Mouse (Mus musculus) adrenal gland, postnatal 4 days (tissue): Measurements from ENCODE around the gene Tacc3. TPM values are rescaled to one million over a fixed set of nuclear protein-coding genes. Genes with fewer than 3 reads are reported as not detected.

Experiments
- DNase-seq, 2 experiments: peaks; one replicate each; pipeline ENCODE4 v3.0.0; 2021 to 2022; ENCODE audit warnings: low spot score in 2 of 2, mixed read lengths in 2 of 2
- total RNA-seq, 2 experiments: library from RNA; stranded (reverse); gene quantifications; 2 replicates each; pipeline ENCODE4 v1.2.3; 2021

Tacc3 gene
- total RNA-seq, 2 experiments from 2014 or later, result 47.4 to 49.1 TPM

DNA sequence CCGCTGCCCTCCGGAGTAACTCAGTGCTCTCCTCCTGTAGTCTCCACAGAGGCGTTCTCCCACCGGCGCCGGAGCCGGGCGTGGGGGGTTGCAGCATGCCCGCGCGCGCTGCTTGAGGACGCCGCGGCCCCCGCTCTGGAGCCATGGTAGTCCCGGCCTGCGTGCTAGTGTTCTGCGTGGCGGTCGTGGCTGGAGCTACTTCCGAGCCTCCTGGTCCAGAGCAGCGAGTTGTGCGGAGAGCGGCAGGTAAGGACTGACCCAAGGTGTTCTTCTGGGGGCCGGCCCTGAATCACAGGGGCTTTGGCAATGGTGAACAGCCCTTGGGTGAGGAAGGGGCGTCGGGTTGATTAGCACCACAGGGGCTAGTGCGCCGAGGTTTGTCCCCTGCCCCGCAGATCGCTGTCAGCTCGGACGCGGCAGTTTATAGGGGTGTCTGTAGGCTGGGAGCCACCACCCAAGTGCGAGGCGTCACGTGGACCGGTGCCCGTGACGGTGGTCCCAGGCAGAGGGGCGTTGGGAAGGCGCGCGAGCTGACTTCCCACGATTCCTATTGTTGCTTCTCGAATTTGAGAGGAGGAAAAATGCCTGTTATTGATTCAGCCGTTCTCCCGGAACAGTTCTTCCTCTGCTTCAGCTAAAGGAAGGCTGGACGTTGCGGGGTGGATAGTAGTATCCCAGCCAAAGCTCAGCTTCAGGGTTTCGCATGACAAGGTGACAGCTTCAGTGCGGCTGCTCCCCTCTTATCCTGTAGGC lies 64.5 kb downstream of the Tacc3 start:
- DNase-seq, result no peak

DNA sequence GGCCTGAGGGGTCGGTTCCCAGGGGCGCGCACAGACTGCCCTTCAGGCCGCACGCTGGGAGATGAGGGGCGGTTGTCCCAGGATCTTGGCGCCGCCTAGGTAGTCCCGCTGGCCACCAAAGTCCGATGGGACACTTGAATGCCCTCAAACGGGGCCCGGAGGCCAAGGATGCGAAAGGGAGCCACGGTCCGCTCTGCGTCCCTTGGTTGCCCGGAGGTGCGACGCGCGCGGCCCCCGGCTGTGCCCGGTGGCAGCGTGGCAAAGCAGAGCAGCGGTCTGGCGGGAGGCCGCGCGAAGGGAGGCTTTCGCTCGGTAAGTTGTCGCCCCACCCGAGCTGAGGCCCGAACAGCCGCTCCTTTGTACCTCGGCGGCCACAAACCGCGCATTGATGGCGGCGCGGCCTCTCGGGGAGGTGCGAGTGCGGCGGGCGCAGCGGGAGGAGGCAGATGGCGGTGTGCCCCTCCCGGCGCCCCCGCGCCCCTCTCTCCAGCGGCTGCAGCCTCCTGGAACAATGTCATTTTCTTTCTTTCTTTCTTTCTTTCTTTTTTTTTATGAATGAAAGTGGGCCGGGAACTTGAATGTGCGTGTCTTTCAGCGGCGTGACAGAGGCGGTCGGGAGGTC lies 65.2 kb downstream of the Tacc3 start:
- DNase-seq, result no peak

DNA sequence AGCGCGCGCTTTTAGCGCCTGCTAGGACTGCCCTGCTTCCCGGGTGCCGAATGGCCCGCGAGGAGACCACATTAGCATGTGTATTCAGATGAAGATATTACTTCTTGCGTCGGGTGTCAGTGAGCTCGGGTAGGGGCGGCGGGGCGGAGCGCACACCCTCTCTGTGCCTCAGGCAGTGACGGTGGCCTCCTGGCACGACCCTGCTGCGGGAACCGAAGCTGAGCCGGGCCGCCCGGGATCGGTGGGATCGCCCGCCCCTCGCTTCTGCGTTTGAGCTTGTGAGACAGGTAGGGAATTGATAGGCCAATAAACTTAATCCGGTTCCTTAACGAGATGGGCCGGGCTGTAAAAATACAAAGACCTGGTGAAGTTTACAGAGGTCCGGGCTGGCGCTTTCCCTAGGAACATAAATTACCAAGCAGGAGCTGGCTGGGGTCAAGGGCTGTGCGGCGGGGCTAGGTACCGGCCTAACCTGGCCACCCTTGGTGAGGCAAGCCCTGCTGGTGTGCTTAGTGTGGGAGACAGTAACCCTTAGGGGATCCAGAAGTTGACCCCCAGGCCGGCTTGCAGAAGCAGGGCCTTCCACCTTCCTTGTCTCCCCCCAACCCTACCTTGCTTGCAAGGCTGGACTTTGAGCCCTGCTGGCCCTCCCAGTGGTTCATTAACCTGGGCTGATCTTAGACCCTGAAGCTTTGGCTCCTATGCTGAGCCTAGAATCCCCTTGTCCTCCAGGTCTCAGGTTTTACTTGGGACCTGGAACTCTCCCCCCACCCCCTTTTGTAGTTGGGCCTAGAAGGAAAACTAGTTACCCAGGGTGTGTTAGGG lies 65.9 kb downstream of the Tacc3 start:
- DNase-seq, result no peak

DNA sequence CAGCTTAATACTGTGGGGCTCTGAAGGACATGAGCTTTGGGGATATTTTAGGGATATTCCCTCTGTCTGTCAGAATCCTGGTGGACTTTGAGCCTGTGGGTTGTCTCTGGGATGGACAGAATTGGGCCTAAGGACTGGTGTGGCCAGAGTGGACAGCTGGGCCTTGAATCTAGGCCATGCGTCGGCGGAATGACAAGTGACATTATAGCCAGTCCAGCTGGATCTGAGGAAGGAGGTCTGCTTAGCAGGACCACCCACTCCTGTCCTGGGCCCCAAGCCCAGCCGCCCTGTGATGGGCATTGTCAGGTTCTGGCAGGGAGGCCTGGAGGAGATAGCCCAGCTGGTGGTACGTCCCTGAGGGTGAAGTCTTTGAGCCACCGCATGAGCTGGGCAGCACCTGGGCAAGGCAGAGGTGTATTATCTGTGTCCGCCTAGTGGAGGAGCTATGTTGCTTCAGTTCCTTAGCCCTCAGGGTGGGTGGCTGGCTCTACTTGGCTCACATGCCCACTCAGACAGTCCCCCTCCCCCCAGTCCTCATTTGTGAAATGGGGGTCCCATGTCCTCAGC lies 68.2 kb downstream of the Tacc3 start:
- DNase-seq, result no peak

DNA sequence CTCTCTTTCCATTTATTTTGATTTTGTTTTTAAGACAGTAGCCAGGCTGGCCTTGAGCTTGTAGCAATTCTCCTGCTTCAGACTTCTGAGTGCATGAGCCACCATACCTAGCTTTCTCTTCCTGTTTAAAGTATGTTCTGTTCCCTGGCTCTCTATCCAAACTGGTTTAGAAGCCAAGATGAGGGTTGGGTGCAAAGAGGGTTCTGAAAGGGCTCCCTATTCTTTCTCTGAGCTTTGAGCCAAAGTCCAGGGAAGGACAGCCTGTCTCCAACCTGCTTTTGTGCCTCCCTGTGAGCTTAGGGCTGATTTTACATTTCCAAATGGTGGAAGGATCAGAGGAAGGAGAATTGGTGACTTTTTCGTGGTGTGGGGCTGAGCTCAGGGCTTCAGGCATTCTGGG lies 69.0 kb downstream of the Tacc3 start:
- DNase-seq, result no peak

Other genes starting within 250 kb of the Tacc3 start
- gene Nkx1-1, start 224.2 kb upstream of the Tacc3 start, total RNA-seq, result not detected
- 10 to 100 TPM; 29.5 to 29.7 TPM for gene Fam53a, start 28.5 kb upstream of the Tacc3 start, total RNA-seq
- 1 to 10 TPM in 1 of 2 experiments, under 1 TPM in 1; 0.56 to 1.1 TPM for gene Gm9903, start 28.2 kb upstream of the Tacc3 start, total RNA-seq
- 10 to 100 TPM; 65.7 to 71.6 TPM for gene Slbp, start 5.6 kb upstream of the Tacc3 start, total RNA-seq
- 10 to 100 TPM; 20.2 to 21.8 TPM for gene Tmem129, start 288 bp downstream of the Tacc3 start, total RNA-seq
- gene Fgfr3, start 63.5 kb downstream of the Tacc3 start, total RNA-seq, result 10 to 100 TPM in 1 of 2 experiments, 1 to 10 TPM in 1; 5.2 to 13.7 TPM
- gene Letm1, start 124.7 kb downstream of the Tacc3 start, total RNA-seq, result 10 to 100 TPM; 70.7 to 74.7 TPM
- gene Nsd2, start 162.6 kb downstream of the Tacc3 start, total RNA-seq, result 10 to 100 TPM; 82.7 to 96.3 TPM